Mouse (Mus musculus) liver, embryonic 11.5 days (tissue): ENCODE results near the gene Apol7b. TPM values are rescaled to one million over a fixed set of nuclear protein-coding genes. Genes with fewer than 3 reads are reported as not detected.

Source experiments
- ATAC-seq: fragments of 200-750 bp; cut with Nextera tagmentation; replicated peaks from 2 replicates; pipeline ENCODE4 v1.8.0; 2017; ENCODE audit warnings: moderate number of reproducible peaks, mild to moderate bottlenecking, moderate TSS enrichment, moderate library complexity; ENCODE audit not compliant: low FRiP score
- DNase-seq: peaks from one replicate; pipeline ENCODE4 v3.0.0-alpha.2; 2017; ENCODE audit warnings: low spot score
- H3K27ac ChIP-seq: fragments of 300-500 bp; sonication (generic); 2 replicates; pipeline ENCODE4 v1.5.1; 2014; ENCODE audit warnings: mild to moderate bottlenecking, low read depth, low read length, control low read depth
- H3K27me3 ChIP-seq: fragments of 300-500 bp; sonication (generic); replicated peaks from 2 replicates; pipeline ENCODE4 v1.6.1; 2014; ENCODE audit warnings: low read length, mixed read lengths; ENCODE audit not compliant: control insufficient read depth, insufficient read depth
- H3K36me3 ChIP-seq: fragments of 300-500 bp; sonication (generic); 2 replicates; pipeline ENCODE4 v1.6.1; 2014; ENCODE audit warnings: mild to moderate bottlenecking, low read length, moderate library complexity, mixed read lengths; ENCODE audit not compliant: control insufficient read depth, insufficient read depth
- H3K4me1 ChIP-seq: fragments of 300-500 bp; sonication (generic); replicated peaks from 2 replicates; pipeline ENCODE4 v1.6.1; 2014; ENCODE audit warnings: low read length, mixed read lengths; ENCODE audit not compliant: control insufficient read depth, insufficient read depth
- H3K4me2 ChIP-seq: fragments of 300-500 bp; sonication (generic); 2 replicates; pipeline ENCODE4 v1.6.1; 2014; ENCODE audit warnings: mild to moderate bottlenecking, control low read depth, moderate library complexity
- H3K4me3 ChIP-seq: fragments of 300-500 bp; sonication (generic); 2 replicates; pipeline ENCODE4 v1.5.1; 2014; ENCODE audit warnings: low read depth, low read length, control low read depth
- H3K9ac ChIP-seq: fragments of 300-500 bp; sonication (generic); 2 replicates; pipeline ENCODE4 v1.6.1; 2014; ENCODE audit warnings: low read depth, low read length, control low read depth
- H3K9me3 ChIP-seq: fragments of 300-500 bp; sonication (generic); 2 replicates; pipeline ENCODE4 v1.6.1; 2016; ENCODE audit warnings: low read length, inconsistent platforms, mixed read lengths; ENCODE audit not compliant: control insufficient read depth
- whole genome bisulfite sequencing: fragments of 180-500 bp; shearing (Covaris S2); extraction: QIAGEN DNeasy Blood & Tissue Kit; methylation state at CpG from one replicate; pipeline ENCODE4 v1.1.7; 2014; 5-methylcytosine and 5-hydroxymethylcytosine counted together
- polyA plus RNA-seq: library from polyadenylated mRNA; unstranded; fragments of >200 nt; fragmentation: Nextera tagmentation; extraction: Ambion mirVana; gene quantifications from 2 replicates; pipeline ENCODE4 v1.2.1, GENCODE M21; 2014

Apol7b gene
- polyA plus RNA-seq, 1 experiment from 2014 or later: not detected

DNA sequence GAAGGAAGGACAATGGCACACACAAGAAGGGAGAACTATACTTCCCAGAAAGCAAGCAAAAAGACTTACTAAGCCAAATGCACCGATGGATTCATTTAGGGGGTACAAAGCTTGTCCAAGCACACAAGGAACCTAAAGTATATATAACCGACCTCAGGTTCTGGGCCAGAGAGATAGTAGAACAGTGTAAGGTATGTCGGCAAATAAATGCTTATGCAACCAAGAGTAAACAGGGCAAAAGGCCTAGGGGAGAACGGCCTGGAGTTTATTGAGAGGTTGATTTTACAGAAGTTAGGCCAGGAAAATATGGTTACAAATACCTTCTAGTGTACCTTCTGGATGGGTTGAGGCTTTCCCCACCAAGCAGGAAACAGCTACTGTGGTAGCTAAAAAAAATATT, 69.9 kb downstream of the Apol7b start:
- Histone ChIP-seq H3K4me3 (no peak overlapping the region), H3K4me1 (no peaks in the 10 kb centered on the region), H3K27ac (no peak overlapping the region), H3K9ac (no peak overlapping the region), H3K36me3 (no peaks in the 10 kb centered on the region), H3K27me3 (no peaks in the 10 kb centered on the region; the same call in 1 of the 2 replicates), H3K4me2 (no peak overlapping the region), H3K9me3 (no peaks in the 10 kb centered on the region)
- 70% methylated on average over 4 of the region's 4 CpGs for WGBS
- ATAC-seq (no peak), DNase-seq (no peak)

DNA sequence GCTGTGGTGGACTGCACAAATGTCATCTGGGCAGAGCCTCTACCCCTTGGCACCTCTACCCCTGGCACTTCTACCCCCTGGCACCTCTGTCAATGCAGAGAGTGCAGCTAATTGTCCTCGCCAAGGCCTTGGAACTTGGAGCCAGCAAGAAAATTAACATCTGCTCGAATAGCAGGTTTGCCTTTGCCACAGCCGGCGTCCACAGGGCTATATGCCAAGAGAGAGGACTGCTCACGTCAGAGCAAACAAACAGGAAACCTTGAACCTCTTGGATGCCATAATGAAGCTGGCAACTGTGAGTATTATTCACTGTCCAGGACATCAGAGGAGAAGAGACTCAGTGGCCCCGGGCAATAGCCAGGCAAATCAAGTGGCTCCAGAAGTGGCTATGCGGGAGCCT, 70.4 kb downstream of the Apol7b start:
- Histone ChIP-seq H3K27ac (no peak overlapping the region), H3K4me1 (no peaks in the 10 kb centered on the region), H3K9me3 (no peaks in the 10 kb centered on the region), H3K9ac (no peak overlapping the region), H3K27me3 (no peaks in the 10 kb centered on the region; the same call in 1 of the 2 replicates), H3K36me3 (no peaks in the 10 kb centered on the region), H3K4me3 (no peak overlapping the region), H3K4me2 (no peak overlapping the region)
- DNase-seq: no peak
- ATAC-seq: no peak
- WGBS: 77% methylated on average over 7 of the region's 7 CpGs

Other genes starting within 250 kb of the Apol7b start
- gene Rbfox2, start 140.5 kb downstream of the Apol7b start, polyA plus RNA-seq: 24.3 and 26.6 TPM in 2 replicates
- gene Apol7a, start 48.4 kb downstream of the Apol7b start, polyA plus RNA-seq: not detected in 2 replicates
- not detected in 2 replicates for gene Apol9a, start 36.4 kb downstream of the Apol7b start, polyA plus RNA-seq
- not detected in 2 replicates for gene Apol10a, start 29.6 kb upstream of the Apol7b start, polyA plus RNA-seq
- gene Apol11a, start 60.8 kb upstream of the Apol7b start, polyA plus RNA-seq: 0.10 TPM in 1 of 2 replicates, not detected in the other
- 0.08 TPM in 1 of 2 replicates, not detected in the other for gene Apol7c, start 85.8 kb upstream of the Apol7b start, polyA plus RNA-seq
- gene 1700025B11Rik, start 114.4 kb upstream of the Apol7b start, polyA plus RNA-seq: not detected in 2 replicates
- gene Apol10b, start 148.6 kb upstream of the Apol7b start, polyA plus RNA-seq: not detected in 2 replicates
- not detected in 2 replicates for gene Gm36245, start 151.8 kb upstream of the Apol7b start, polyA plus RNA-seq
- 0.41 and 0.42 TPM in 2 replicates for gene Apol11b, start 195.8 kb upstream of the Apol7b start, polyA plus RNA-seq